Mouse (Mus musculus) stomach, embryonic 15.5 days (tissue): Measurements from ENCODE around the gene Msx2. TPM values are rescaled to one million over a fixed set of nuclear protein-coding genes. Genes with fewer than 3 reads are reported as not detected.

ENCODE experiments used
- ATAC-seq: fragments of 200-750 bp; cut with Nextera tagmentation; 2 replicates; pipeline ENCODE4 v1.8.0; 2017; ENCODE audit warnings: low read depth, moderate number of reproducible peaks, moderate TSS enrichment; ENCODE audit not compliant: insufficient read depth, low FRiP score
- H3K27ac ChIP-seq: fragments of 300-500 bp; sonication (generic); 2 replicates; pipeline ENCODE4 v1.5.1; 2015; ENCODE audit warnings: mild to moderate bottlenecking, inconsistent platforms
- H3K27me3 ChIP-seq: fragments of 300-500 bp; sonication (generic); replicated peaks from 2 replicates; pipeline ENCODE4 v1.6.1; 2015; ENCODE audit warnings: inconsistent platforms
- H3K36me3 ChIP-seq: fragments of 300-500 bp; sonication (generic); 2 replicates; pipeline ENCODE4 v1.6.1; 2015; ENCODE audit warnings: inconsistent platforms
- H3K4me1 ChIP-seq: fragments of 300-500 bp; sonication (generic); 2 replicates; pipeline ENCODE4 v1.6.1; 2015; ENCODE audit warnings: inconsistent platforms
- H3K4me2 ChIP-seq: fragments of 300-500 bp; sonication (generic); 2 replicates; pipeline ENCODE4 v1.6.1; 2015; ENCODE audit warnings: mild to moderate bottlenecking, inconsistent platforms
- H3K4me3 ChIP-seq: fragments of 300-500 bp; sonication (generic); replicated peaks from 2 replicates; pipeline ENCODE4 v1.5.1; 2015; ENCODE audit warnings: inconsistent platforms
- H3K9ac ChIP-seq: fragments of 300-500 bp; sonication (generic); 2 replicates; pipeline ENCODE4 v1.6.1; 2015; ENCODE audit warnings: inconsistent platforms
- H3K9me3 ChIP-seq: fragments of 300-500 bp; sonication (generic); 2 replicates; pipeline ENCODE4 v1.6.1; 2016; ENCODE audit warnings: inconsistent platforms
- WGBS: fragments of 180-500 bp; shearing (Covaris S2); methylation state at CpG from one replicate; pipeline ENCODE4 v1.1.7; 2015; 5-methylcytosine and 5-hydroxymethylcytosine counted together
- polyA plus RNA-seq: library from polyadenylated mRNA; unstranded; fragments of >200 nt; fragmentation: Nextera tagmentation; extraction: Ambion mirVana; gene quantifications from 2 replicates; pipeline ENCODE4 v1.2.1, GENCODE M21; 2015

The Msx2 gene
- polyA plus RNA-seq, 1 experiment from 2014 or later = 1.7 TPM

GRCm38 (mm10) chr13:53441307-53442028 lies 31.4 kb downstream of the Msx2 start:
- Histone ChIP-seq H3K36me3 (no peaks in the 10 kb centered on the region), H3K27ac (no peak overlapping the region), H3K4me1 (no peaks in the 10 kb centered on the region), H3K9me3 (no peaks in the 10 kb centered on the region), H3K27me3 (no peaks in the 10 kb centered on the region), H3K4me2 (no peak overlapping the region), H3K9ac (no peak overlapping the region), H3K4me3 (no peak overlapping the region)
- WGBS = 60% methylated on average over 5 of the region's 5 CpGs
- ATAC-seq = no peak

GRCm38 (mm10) chr13:53439957-53440356 lies 32.9 kb downstream of the Msx2 start:
- ATAC-seq = no peak
- no peaks in the 10 kb centered on the region for H3K27me3 ChIP-seq
- H3K36me3 ChIP-seq = no peaks in the 10 kb centered on the region
- no peaks in the 10 kb centered on the region for H3K9me3 ChIP-seq
- 78% methylated on average over 3 of the region's 3 CpGs for WGBS
- no peaks in the 10 kb centered on the region for H3K4me1 ChIP-seq
- H3K4me3 ChIP-seq = no peak overlapping the region
- H3K4me2 ChIP-seq = no peak overlapping the region
- H3K9ac ChIP-seq = no peak overlapping the region
- H3K27ac ChIP-seq = no peak overlapping the region

GRCm38 (mm10) chr13:53426507-53426906 lies 46.4 kb downstream of the Msx2 start:
- no peak overlapping the region for H3K4me2 ChIP-seq
- H3K4me3 ChIP-seq = no peak overlapping the region
- H3K9ac ChIP-seq = no peak overlapping the region
- 24% methylated on average over 7 of the region's 7 CpGs for WGBS
- H3K36me3 ChIP-seq = no peaks in the 10 kb centered on the region
- no peaks in the 10 kb centered on the region for H3K4me1 ChIP-seq
- ATAC-seq = no peak
- no peaks in the 10 kb centered on the region for H3K27me3 ChIP-seq
- H3K27ac ChIP-seq = no peak overlapping the region
- H3K9me3 ChIP-seq = no peaks in the 10 kb centered on the region

- no peak for ATAC-seq
- WGBS = 76% methylated on average over 4 of the region's 4 CpGs
Measured at GRCm38 (mm10) chr13:53421189-53421588, 51.7 kb downstream of the Msx2 start.

GRCm38 (mm10) chr13:53420741-53421140 lies 52.1 kb downstream of the Msx2 start:
- no peak overlapping the region for H3K4me3 ChIP-seq
- ATAC-seq = no peak
- H3K9me3 ChIP-seq = no peaks in the 10 kb centered on the region
- H3K9ac ChIP-seq = no peak overlapping the region
- H3K4me1 ChIP-seq = no peaks in the 10 kb centered on the region
- H3K27ac ChIP-seq = no peak overlapping the region
- WGBS = 65% methylated on average over 4 of the region's 4 CpGs
- no peak overlapping the region for H3K4me2 ChIP-seq
- H3K36me3 ChIP-seq = no peaks in the 10 kb centered on the region
- no peaks in the 10 kb centered on the region for H3K27me3 ChIP-seq

More at GRCm38 (mm10) chr13:53421189-53421588, 51.7 kb downstream of the Msx2 start:
- H3K9me3 ChIP-seq = no peaks in the 10 kb centered on the region
- no peak overlapping the region for H3K4me2 ChIP-seq
- H3K36me3 ChIP-seq = no peaks in the 10 kb centered on the region
- no peaks in the 10 kb centered on the region for H3K4me1 ChIP-seq
- no peaks in the 10 kb centered on the region for H3K27me3 ChIP-seq
- H3K27ac ChIP-seq = no peak overlapping the region
- H3K4me3 ChIP-seq = no peak overlapping the region
- H3K9ac ChIP-seq = no peak overlapping the region

- no peaks in the 10 kb centered on the region for H3K27me3 ChIP-seq
- H3K36me3 ChIP-seq = no peaks in the 10 kb centered on the region
- no peak overlapping the region for H3K4me2 ChIP-seq
- no peak overlapping the region for H3K27ac ChIP-seq
- ATAC-seq = no peak
- peaks cover 5% of the 10 kb centered on the region for H3K4me1 ChIP-seq
- H3K4me3 ChIP-seq = no peak overlapping the region
- WGBS = 78% methylated on average over 8 of the region's 8 CpGs
- no peaks in the 10 kb centered on the region for H3K9me3 ChIP-seq
- no peak overlapping the region for H3K9ac ChIP-seq
Measured at GRCm38 (mm10) chr13:53419681-53420080, 53.2 kb downstream of the Msx2 start.

GRCm38 (mm10) chr13:53417701-53418100 lies 55.2 kb downstream of the Msx2 start:
- H3K4me2 ChIP-seq = no peak overlapping the region
- no peak for ATAC-seq
- WGBS = 90% methylated on average over 6 of the region's 6 CpGs
- no peak overlapping the region for H3K9ac ChIP-seq
- H3K27ac ChIP-seq = no peak overlapping the region
- no peaks in the 10 kb centered on the region for H3K27me3 ChIP-seq
- no peak overlapping the region for H3K4me3 ChIP-seq
- no peaks in the 10 kb centered on the region for H3K36me3 ChIP-seq
- H3K9me3 ChIP-seq = no peaks in the 10 kb centered on the region
- peaks cover 8% of the 10 kb centered on the region for H3K4me1 ChIP-seq

Other genes starting within 250 kb of the Msx2 start
- gene Ror2, start 186.9 kb downstream of the Msx2 start, polyA plus RNA-seq = 17.4 and 20.9 TPM in 2 replicates
- 37.2 and 37.3 TPM in 2 replicates for gene Sptlc1, start 95.7 kb downstream of the Msx2 start, polyA plus RNA-seq